Mouse (Mus musculus): ENCODE data around the gene Ank.

Gene Ank

DNA sequence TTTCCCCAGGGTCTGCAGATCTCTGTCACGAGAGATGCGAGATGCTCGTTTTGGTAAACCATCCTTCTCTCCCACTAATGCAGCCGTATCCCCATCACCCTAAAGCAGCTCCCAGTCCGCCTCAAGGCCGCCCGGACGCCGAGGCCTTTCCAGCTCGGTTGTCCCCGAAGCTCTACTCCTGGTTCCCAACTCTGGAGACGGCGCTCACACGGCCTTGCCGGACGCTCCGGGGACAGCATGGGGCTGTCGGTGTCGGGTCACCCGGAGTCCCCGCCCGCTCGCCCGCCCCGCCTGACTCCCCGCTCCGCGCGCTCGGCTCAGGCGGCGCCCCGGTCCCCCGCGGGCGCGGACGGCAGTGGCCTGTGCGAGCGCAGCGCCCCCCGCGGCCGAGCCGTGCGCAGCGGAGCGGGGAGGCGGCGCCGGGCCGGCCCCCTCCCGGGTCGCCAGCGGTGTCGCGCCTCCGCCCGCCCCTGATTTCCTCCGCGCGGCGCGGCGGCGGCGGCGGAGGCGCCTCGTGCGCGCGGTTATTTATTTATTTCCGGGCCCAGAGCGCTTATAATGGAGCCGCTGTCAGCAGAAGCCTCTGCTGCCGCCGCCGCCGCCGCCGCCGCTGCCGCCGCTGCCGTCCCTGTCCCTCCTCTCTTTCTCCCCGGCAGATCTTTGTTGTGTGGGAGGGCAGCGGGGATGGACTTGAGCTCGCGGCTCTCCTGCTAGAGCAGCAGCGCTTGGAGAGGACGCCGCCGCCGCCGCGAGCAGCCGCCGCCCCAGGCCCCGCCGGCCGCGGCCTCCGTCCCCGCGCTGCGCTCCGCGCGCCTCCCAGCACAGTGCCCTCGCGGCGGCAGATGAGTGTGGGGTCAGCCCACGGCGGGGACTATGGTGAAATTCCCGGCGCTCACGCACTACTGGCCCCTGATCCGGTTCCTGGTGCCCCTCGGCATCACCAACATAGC lies at the start of gene Ank:
Gene Ank (plus strand): TSS at position 547 of the 950 bp plus-strand sequence.
- peak; percentile 75 for DNase-seq (ENCODE audit: low read depth, low spot score)
- Histone ChIP-seq H3K27me3 (ENCODE audit: control insufficient read depth, insufficient read depth, low read length, poor library complexity, severe bottlenecking) (no peaks in the 10 kb centered on the region), H3K36me3 (ENCODE audit: control insufficient read depth, insufficient read depth, low read length, poor library complexity, severe bottlenecking) (no peaks in the 10 kb centered on the region)

DNA sequence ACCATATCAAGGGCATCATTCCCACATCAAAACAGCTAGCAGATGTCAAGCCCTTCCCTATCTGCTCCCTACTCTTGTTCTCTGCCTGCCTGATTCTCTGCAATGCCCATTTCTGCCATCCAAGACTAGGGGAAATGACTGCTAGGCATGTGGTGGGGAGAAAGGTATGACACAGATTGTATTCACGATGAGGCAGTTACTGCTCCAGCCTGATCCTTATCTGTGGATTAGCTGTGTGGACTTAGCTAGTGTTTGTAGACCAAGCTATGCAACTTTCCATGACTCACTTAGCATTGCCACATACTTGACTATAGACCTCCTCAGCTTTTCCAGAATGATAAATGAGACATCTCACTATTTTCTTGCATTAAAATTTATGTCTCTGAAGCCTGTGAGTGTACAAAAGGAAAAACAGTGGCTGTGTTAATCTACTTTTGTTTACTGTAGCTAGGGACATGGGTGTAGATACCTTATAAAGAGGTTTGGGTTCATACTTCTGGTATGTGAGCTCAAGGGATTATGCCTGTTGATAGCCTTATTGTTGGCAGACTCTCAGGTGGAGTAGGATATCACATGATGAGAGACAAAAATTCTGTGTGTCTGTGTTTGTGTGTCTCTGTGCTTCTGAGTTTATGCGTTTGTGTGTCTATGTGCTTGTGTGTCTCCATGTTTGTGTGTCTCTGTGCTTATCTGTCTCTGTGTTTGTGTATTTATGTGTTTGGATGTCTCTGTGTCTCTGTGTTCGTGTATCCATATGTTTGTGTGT lies 47.7 kb upstream of the Ank start:
- no peaks in the 10 kb centered on the region for H3K36me3 ChIP-seq (ENCODE audit: control insufficient read depth, insufficient read depth, low read length, poor library complexity, severe bottlenecking)
- DNase-seq (ENCODE audit: low read depth, low spot score) = no peak
- H3K27me3 ChIP-seq (ENCODE audit: control insufficient read depth, insufficient read depth, low read length, poor library complexity, severe bottlenecking) = no peaks in the 10 kb centered on the region

DNA sequence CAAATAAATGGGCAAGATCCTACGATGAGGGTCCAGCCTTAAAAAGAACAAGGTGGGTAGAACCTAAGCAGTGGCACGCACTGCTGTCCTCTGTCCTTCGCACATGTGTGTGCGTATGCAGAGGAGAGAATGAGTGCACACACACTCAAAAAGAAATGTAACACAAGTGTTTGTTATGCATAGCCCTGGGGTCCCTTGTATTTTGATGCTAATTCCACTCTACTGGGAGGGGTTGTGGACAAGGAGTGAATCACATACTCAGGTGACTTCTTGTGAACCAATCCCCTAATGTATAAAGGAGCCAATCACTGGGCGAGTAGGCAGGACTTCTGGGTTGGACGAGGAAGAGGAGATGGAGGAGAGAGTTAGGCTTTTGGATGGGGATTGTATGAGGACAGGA lies 44.9 kb upstream of the Ank start:
- no peaks in the 10 kb centered on the region for H3K36me3 ChIP-seq (ENCODE audit: control insufficient read depth, insufficient read depth, low read length, poor library complexity, severe bottlenecking)
- H3K27me3 ChIP-seq (ENCODE audit: control insufficient read depth, insufficient read depth, low read length, poor library complexity, severe bottlenecking) = no peaks in the 10 kb centered on the region
- DNase-seq (ENCODE audit: low read depth, low spot score) = no peak

DNA sequence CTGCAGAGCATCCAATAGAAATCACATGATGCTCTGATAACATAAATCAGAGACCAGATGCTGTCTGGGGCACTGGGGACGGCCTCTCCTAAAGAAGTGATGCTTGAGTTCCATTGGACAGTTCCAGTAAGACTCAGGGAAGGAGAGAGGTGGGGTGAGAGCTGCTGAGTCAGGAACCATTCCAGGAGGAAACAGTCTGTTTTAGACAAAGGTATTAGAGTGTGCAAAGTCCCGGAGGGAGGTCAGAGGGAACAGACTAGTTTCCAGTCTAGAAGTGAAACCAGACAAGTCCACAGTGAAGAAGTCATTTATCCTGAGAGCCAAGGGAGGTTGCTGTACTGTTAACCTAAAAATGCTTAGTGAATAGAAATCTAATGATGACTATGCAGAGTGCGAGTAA lies 38.9 kb upstream of the Ank start:
- Histone ChIP-seq H3K27me3 (ENCODE audit: control insufficient read depth, insufficient read depth, low read length, poor library complexity, severe bottlenecking) (no peaks in the 10 kb centered on the region), H3K36me3 (ENCODE audit: control insufficient read depth, insufficient read depth, low read length, poor library complexity, severe bottlenecking) (no peaks in the 10 kb centered on the region)
- no peak for DNase-seq (ENCODE audit: low read depth, low spot score)

DNA sequence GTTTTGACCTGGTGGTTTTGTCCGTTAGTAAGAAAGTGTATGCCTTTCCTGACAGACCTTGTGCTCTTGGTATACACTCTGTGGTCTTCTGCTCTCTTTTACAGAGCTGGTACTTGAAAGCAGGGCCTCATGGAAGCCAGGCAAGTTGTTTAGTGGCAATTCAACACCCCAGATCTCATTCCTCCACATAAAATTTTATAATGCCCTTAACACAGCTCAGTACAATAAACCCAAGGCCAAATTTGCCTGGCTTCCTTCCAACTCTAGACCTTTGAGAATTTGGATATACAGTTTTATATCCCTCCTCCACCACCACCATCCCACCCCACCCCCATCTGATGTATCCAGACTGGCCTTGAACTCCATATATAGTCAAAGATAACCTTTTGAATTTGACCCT lies 36.2 kb upstream of the Ank start:
- DNase-seq (ENCODE audit: low read depth, low spot score) = no peak

DNA sequence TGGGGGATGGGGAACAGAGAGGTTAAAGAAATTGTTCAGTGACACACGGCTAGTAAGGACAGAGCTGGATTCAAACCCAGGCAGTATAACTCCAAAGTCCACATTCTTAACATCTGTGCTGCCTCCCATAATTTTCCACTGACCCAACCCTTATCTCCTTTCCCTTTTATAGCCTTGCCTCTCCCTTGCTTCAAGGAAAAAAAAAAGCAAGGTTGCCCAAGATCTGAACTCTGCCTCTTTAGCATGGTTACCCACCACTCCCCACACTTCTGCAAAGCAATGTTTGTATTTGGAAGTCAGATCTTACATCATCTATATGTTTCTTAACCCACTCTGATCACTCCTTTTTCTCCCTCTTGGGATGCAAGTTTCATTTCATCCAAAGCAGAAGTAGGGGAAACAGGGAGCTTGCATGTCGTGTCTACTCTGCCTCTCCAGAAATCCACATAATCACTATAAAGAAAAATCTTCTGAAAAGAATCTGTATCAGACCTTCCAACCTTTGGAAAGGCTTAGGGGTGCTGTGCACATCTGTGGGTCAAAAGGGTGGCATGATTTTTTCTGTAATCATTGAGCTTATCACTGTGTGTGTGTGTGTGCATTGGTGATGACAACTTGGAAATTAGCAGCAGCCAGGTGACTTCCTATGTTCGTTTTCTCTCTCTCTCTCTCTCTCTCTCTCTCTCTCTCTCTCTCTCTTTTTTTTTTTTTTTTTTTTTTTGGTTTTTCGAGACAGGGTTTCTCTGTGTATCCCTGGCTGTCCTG lies 33.4 kb upstream of the Ank start:
- DNase-seq (ENCODE audit: low read depth, low spot score) = no peak
- H3K27me3 ChIP-seq (ENCODE audit: control insufficient read depth, insufficient read depth, low read length, poor library complexity, severe bottlenecking) = no peaks in the 10 kb centered on the region
- H3K36me3 ChIP-seq (ENCODE audit: control insufficient read depth, insufficient read depth, low read length, poor library complexity, severe bottlenecking) = no peaks in the 10 kb centered on the region

More for the DNA sequence above, 36.2 kb upstream of the Ank start:
- Histone ChIP-seq H3K36me3 (ENCODE audit: control insufficient read depth, insufficient read depth, low read length, poor library complexity, severe bottlenecking) (no peaks in the 10 kb centered on the region), H3K27me3 (ENCODE audit: control insufficient read depth, insufficient read depth, low read length, poor library complexity, severe bottlenecking) (no peaks in the 10 kb centered on the region)

DNA sequence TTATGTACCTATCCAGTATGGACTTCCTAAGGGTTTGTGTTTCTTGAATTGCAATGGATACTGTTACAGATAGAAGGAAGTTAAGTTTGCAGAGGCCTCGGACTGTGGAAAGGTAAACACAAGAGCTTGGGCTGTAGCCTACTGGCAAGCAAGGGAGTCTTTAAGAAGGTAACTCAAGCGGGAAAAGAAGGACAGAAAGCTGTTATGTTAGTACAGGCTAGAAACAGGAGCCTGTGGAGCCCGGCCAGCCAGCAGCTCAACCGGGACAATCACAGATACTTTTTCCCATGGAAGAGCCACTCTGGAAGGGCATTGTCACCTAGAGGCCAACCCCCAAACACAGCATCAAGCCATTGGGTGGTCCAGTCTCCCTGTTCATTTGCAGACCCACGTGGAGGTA lies 31.1 kb upstream of the Ank start:
- Histone ChIP-seq H3K27me3 (ENCODE audit: control insufficient read depth, insufficient read depth, low read length, poor library complexity, severe bottlenecking) (no peaks in the 10 kb centered on the region), H3K36me3 (ENCODE audit: control insufficient read depth, insufficient read depth, low read length, poor library complexity, severe bottlenecking) (no peaks in the 10 kb centered on the region)
- DNase-seq (ENCODE audit: low read depth, low spot score) = no peak

DNA sequence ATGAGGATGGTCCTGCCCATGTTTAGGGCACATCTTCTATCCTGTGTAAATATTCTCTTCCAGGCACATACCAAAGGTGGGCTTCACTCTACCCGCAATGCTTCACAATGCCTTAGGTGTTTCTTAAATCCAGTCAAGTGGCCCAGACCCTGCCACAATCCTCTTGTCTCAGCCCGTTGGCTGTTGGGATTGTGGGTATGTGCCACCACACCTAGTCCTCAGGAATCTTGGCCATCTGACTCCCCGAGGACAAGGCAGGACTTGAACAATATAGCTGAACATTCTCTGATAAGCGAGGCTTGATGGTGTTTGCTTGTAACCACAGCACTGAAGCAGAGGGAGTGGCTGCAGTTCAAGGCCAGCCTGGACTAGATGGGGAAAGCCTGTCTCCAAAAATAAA lies 30.3 kb upstream of the Ank start:
- Histone ChIP-seq H3K27me3 (ENCODE audit: control insufficient read depth, insufficient read depth, low read length, poor library complexity, severe bottlenecking) (no peaks in the 10 kb centered on the region), H3K36me3 (ENCODE audit: control insufficient read depth, insufficient read depth, low read length, poor library complexity, severe bottlenecking) (no peaks in the 10 kb centered on the region)
- no peak for DNase-seq (ENCODE audit: low read depth, low spot score)

DNA sequence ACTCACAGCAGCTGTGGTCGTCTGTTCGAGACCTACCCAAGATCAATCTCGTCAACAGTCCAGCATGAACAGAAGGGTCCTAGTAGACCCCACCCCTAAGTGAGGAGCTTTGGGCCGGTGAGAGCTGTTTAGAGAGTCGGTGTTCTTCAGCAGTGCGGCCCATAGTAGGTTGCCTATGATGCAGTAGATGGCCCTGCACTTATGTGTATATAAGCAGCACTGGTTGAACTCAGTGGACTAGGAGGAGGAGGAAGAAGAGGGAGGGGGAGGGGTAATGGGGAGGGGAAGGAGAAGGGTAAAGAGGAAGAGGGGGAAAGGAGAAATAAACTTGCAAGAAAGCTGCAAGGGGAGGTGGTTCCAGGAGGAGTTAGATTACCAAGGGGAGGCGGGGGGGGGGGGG lies 25.4 kb upstream of the Ank start:
- Histone ChIP-seq H3K36me3 (ENCODE audit: control insufficient read depth, insufficient read depth, low read length, poor library complexity, severe bottlenecking) (no peaks in the 10 kb centered on the region), H3K27me3 (ENCODE audit: control insufficient read depth, insufficient read depth, low read length, poor library complexity, severe bottlenecking) (no peaks in the 10 kb centered on the region)
- DNase-seq (ENCODE audit: low read depth, low spot score) = no peak

DNA sequence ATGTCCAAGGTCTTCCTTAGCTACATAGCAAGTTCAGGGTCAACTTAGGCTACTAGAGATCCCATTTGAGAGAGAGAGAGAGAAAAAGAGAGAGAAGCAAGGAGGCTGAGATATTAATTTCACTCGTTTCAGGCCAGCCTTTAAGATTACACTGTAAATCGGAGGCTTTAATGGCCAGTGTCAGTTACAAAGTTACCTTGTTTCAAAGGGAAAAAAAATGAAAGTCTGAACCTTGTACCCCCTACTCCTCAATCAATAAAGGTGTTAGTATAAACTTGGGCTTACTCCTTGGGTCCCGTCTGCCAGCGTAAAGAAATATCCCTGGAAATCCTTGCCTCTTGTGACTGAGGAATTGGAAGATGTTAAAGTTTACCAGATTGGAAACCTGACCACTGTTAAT lies 24.9 kb upstream of the Ank start:
- no peaks in the 10 kb centered on the region for H3K27me3 ChIP-seq (ENCODE audit: control insufficient read depth, insufficient read depth, low read length, poor library complexity, severe bottlenecking)
- no peaks in the 10 kb centered on the region for H3K36me3 ChIP-seq (ENCODE audit: control insufficient read depth, insufficient read depth, low read length, poor library complexity, severe bottlenecking)
- DNase-seq (ENCODE audit: low read depth, low spot score) = no peak

DNA sequence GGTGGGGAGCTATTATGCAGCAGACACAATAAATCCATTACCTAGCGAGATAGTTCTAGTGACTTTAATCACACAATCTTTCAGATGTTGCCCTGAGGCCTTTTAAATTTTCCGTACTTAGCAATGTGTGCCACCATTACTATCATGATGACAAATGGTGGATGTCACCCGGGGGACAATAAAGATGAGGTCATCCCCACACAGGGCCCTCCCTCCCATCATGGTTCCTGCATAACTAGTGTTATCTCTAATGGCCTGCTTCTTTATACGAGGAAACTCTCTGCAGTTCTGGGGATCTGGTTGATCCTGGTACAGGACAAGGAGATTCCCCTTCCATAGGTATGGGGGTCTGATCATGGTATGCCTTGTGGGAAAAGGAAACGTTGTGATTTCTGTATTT lies 24.5 kb upstream of the Ank start:
- no peaks in the 10 kb centered on the region for H3K27me3 ChIP-seq (ENCODE audit: control insufficient read depth, insufficient read depth, low read length, poor library complexity, severe bottlenecking)
- no peak for DNase-seq (ENCODE audit: low read depth, low spot score)
- no peaks in the 10 kb centered on the region for H3K36me3 ChIP-seq (ENCODE audit: control insufficient read depth, insufficient read depth, low read length, poor library complexity, severe bottlenecking)

DNA sequence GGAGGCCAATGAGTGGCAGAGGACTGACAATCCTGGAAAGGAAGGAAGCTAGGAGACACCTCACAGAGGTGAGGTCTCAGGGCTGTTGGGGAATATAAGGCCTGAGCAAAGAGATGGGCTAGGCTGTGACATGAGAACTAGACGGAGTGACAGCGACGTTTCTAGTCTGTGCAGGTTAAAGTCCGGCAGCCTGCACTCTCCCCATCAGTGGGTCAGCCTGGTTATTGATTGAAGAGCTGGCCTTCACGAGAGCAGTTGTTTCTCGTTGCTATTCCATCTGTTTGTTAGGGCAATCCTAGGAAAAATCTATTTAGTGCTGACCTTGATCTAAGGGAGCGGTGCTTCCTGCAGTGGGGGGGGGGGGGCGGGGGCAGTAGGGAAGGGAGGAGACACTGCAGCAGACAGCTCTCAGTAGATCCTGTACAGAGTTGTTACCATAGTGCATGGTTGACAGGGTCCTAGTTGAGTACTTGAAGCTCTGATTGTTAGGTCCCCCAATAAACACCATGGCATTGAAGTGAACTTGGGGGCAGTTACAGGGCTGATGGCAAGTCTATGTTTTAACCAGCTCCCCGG lies 21.6 kb upstream of the Ank start:
- Histone ChIP-seq H3K27me3 (ENCODE audit: control insufficient read depth, insufficient read depth, low read length, poor library complexity, severe bottlenecking) (no peaks in the 10 kb centered on the region), H3K36me3 (ENCODE audit: control insufficient read depth, insufficient read depth, low read length, poor library complexity, severe bottlenecking) (no peaks in the 10 kb centered on the region)
- DNase-seq (ENCODE audit: low read depth, low spot score) = no peak

DNA sequence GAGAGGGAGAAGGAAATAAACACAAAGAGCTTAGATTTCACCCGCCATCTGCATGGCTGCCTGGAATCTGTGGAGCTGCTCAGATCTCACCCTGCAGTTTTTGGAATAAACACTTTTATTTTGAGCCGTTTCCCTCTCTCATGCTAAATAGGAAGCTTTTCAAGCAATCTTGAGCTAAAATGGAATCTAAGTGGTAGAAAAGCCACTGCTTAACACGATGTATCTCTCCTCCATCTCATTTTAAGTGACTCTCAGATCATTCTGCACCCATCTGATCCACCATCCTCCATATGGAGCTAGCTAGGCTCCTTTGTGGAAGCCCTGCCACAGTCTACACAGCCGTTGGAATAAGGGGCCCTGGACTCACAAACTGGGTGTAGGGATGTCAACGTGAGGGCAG lies 15.8 kb upstream of the Ank start:
- no peak for DNase-seq (ENCODE audit: low read depth, low spot score)

DNA sequence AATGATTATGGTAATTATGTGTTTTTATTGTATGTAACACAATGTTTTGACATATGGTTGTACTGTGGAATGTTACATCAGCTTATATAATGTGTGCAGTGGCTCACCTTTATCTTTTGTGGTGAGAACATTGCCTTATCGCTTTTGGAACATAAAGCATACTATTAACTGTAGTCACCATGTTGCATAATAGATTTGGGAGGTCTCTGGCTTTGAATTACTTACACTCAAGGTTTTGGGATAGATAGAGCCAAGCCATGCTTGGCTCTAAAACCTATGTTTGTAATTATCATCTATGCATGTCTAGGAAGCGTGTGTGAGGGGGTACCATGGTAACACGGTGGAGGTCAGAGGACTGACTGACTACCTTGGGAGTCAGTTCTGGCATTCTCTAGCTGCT lies 14.7 kb upstream of the Ank start:
- no peaks in the 10 kb centered on the region for H3K36me3 ChIP-seq (ENCODE audit: control insufficient read depth, insufficient read depth, low read length, poor library complexity, severe bottlenecking)
- H3K27me3 ChIP-seq (ENCODE audit: control insufficient read depth, insufficient read depth, low read length, poor library complexity, severe bottlenecking) = no peaks in the 10 kb centered on the region; the same call in 1 of the 2 replicates
- DNase-seq (ENCODE audit: low read depth, low spot score) = no peak

More for the DNA sequence above, 15.8 kb upstream of the Ank start:
- H3K27me3 ChIP-seq (ENCODE audit: control insufficient read depth, insufficient read depth, low read length, poor library complexity, severe bottlenecking) = no peaks in the 10 kb centered on the region
- no peaks in the 10 kb centered on the region for H3K36me3 ChIP-seq (ENCODE audit: control insufficient read depth, insufficient read depth, low read length, poor library complexity, severe bottlenecking)

Data from splenic B cell, adult 2 months (primary cell).